Mouse (Mus musculus): ENCODE results near the gene Fgfr2.

DNA sequence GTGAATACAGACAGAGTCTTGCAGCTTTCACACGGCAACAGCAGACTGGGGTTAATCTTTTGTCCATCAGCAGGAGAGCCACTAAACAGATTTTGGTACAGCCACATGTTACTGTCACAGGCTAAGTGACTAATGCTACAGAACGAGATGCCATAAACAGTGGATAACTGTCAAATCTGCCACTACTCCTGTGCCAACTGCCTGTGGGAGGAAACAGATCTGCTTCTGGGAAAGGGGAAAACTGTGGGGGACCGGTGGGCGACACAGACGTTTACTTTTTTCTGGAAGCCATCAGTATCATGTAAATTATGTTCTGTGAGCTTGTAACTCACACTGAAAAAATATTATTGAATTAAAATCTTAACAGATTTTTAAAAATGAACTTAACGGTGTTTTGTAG is 1862.2 kb downstream of the Fgfr2 start:
- TF ChIP-seq POLR2A (IDR thresholded peaks at IDR 0.05; ENCODE audit: low read depth, low read length): no peak
- TF ChIP-seq CTCF (IDR thresholded peaks at IDR 0.05; ENCODE audit: extremely low read depth, insufficient read length, insufficient replicate concordance, low read depth, low read length): no peak

All from small intestine, adult 2 months (tissue).